Mouse (Mus musculus) erythroblast, embryonic 14.5 days (primary cell): ENCODE results near the gene Fam229a.

Experiments used
- GATA1 ChIP-seq: IDR thresholded peaks from 2 replicates; pipeline ENCODE4 v1.6.1; 2012; ENCODE audit warnings: low read length, inconsistent platforms, mixed read lengths
- TAL1 ChIP-seq: IDR thresholded peaks from 3 replicates; pipeline ENCODE4 v1.6.1; 2012; ENCODE audit warnings: low read length, inconsistent platforms, mixed read lengths

GRCm38 (mm10) chr4:129495672-129496562 is 4.9 kb downstream of the Fam229a start:
- no peak for TF ChIP-seq TAL1
- no peak for TF ChIP-seq GATA1
